Mouse (Mus musculus) neural tube, embryonic 14.5 days (tissue): ENCODE results near the gene Rftn1. TPM values are rescaled to one million over a fixed set of nuclear protein-coding genes. Genes with fewer than 3 reads are reported as not detected.
"Not testable (repeated sequence)": the region's sequence is repeated elsewhere in the genome, so short reads cannot be mapped to it uniquely, and the experiment has no call there.

Experiments used
- ATAC-seq: fragments of 200-750 bp; cut with Nextera tagmentation; 2 replicates; pipeline ENCODE4 v1.8.0; 2017; ENCODE audit warnings: low read depth, mild to moderate bottlenecking, moderate TSS enrichment, moderate library complexity
- H3K27ac ChIP-seq: fragments of 300-500 bp; sonication (generic); 2 replicates; pipeline ENCODE4 v1.5.1; 2014; ENCODE audit warnings: low read depth, mild to moderate bottlenecking, control low read depth, low read length, moderate library complexity, mixed read lengths
- H3K27me3 ChIP-seq: fragments of 300-500 bp; sonication (generic); 2 replicates; pipeline ENCODE4 v1.6.1; 2014; ENCODE audit warnings: low read length; ENCODE audit not compliant: control insufficient read depth, insufficient read depth
- H3K36me3 ChIP-seq: fragments of 300-500 bp; sonication (generic); 2 replicates; pipeline ENCODE4 v1.6.1; 2014; ENCODE audit warnings: low read length, mixed read lengths; ENCODE audit not compliant: control insufficient read depth, insufficient read depth
- H3K4me1 ChIP-seq: fragments of 300-500 bp; sonication (generic); 2 replicates; pipeline ENCODE4 v1.6.1; 2014; ENCODE audit warnings: low read length; ENCODE audit not compliant: control insufficient read depth, insufficient read depth
- H3K4me2 ChIP-seq: fragments of 300-500 bp; sonication (generic); 2 replicates; pipeline ENCODE4 v1.6.1; 2014; ENCODE audit warnings: mild to moderate bottlenecking, low read depth, low read length, control low read depth
- H3K4me3 ChIP-seq: fragments of 300-500 bp; sonication (generic); 2 replicates; pipeline ENCODE4 v1.5.1; 2014; ENCODE audit warnings: low read depth, low read length, control low read depth, mixed read lengths
- H3K9ac ChIP-seq: fragments of 300-500 bp; sonication (generic); replicated peaks from 2 replicates; pipeline ENCODE4 v1.6.1; 2014; ENCODE audit warnings: low read depth, mild to moderate bottlenecking, control low read depth, low read length, mixed read lengths
- H3K9me3 ChIP-seq: fragments of 300-500 bp; sonication (generic); 2 replicates; pipeline ENCODE4 v1.6.1; 2016; ENCODE audit warnings: low read length; ENCODE audit not compliant: control insufficient read depth
- whole genome bisulfite sequencing: fragments of 180-500 bp; shearing (Covaris S2); extraction: QIAGEN DNeasy Blood & Tissue Kit; methylation state at CpG from one replicate; pipeline ENCODE4 v1.1.7; 2014; 5-methylcytosine and 5-hydroxymethylcytosine counted together
- polyA plus RNA-seq: library from polyadenylated mRNA; unstranded; fragments of >200 nt; fragmentation: Nextera tagmentation; extraction: Ambion mirVana; gene quantifications from 2 replicates; pipeline ENCODE4 v1.2.1, GENCODE M21; 2014

Rftn1 gene
- polyA plus RNA-seq, 1 experiment from 2014 or later, result 20.4 TPM

DNA sequence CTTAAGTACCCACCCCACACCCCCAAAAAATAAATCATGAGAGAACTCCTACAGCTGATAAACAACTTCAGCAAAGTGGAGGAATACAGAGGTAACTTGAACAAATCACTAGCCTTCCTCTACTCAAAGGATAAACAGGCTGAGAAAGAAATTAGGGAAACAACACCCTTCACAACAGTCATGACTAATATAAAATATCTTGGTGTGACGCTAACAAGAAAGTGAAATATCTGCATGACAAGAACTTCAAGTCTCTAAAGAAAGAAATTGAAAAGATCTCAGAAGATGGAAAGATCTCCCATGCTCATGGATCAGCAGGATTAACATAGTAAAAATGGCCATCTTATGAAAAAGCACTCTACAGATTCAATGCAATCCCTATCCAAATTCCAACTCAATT is 15.8 kb upstream of the Rftn1 start:
- H3K4me2 ChIP-seq, ATAC-seq, H3K9me3 ChIP-seq, H3K9ac ChIP-seq, H3K4me3 ChIP-seq, H3K36me3 ChIP-seq, H3K27ac ChIP-seq, H3K27me3 ChIP-seq, H3K4me1 ChIP-seq: not testable (repeated sequence)
- WGBS, result 95% methylated on average over 1 of the region's 1 CpGs

DNA sequence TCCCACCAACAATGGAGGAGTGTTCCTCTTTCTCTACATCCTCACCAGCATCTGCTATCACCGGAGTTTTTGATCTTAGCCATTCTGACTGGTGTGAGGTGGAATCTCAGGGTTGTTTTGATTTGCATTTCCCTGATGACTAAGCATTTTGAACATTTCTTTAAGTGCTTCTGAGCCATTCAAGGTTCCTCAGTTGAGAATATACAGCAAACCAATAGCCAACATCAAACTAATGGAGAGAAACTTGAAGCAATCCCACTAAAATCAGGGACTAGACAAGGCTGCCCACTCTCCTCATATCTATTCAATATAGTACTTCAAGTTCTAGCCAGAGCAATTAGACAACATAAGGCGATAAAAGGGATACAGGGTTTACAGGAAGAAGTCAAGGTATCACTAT is 15.4 kb upstream of the Rftn1 start:
- not testable (repeated sequence) for H3K4me3 ChIP-seq, H3K4me1 ChIP-seq, H3K9me3 ChIP-seq, H3K36me3 ChIP-seq, ATAC-seq, H3K27ac ChIP-seq, H3K27me3 ChIP-seq, H3K9ac ChIP-seq, H3K4me2 ChIP-seq
- WGBS, result 90% methylated on average over 2 of the region's 2 CpGs

DNA sequence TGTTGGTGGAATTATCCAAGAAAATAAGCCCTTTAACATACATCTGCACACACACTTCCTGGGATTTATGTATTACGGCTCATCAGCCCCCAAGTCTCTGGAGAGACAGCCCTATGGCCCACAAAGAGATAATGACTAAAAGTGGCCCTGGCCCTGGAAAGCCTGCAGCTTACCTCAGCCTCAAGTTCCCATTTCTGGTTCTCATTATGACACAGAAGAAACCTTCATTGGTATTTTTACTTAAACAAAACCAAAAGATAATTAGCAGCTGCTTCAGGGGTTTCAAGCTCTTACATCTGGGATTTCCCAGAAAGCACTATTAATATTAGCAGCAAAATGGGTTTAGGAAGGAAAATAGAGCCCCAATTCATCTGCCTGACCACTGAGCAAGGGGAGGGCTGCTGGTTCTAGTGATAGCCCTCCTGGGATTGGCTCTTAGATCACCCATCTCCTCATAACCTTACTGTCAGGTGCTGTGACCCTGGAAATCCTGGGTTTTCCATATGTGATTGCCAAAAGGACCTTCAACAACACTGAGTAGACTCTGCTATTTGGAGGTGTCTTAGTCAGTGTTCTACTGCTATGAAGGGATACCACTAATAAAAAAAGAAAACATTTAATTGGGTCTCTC is 14.8 kb upstream of the Rftn1 start:
- H3K9ac ChIP-seq, result no peak overlapping the region
- no peak overlapping the region for H3K4me3 ChIP-seq
- no peaks in the 10 kb centered on the region for H3K4me1 ChIP-seq
- no peaks in the 10 kb centered on the region for H3K27me3 ChIP-seq
- no peak overlapping the region for H3K27ac ChIP-seq
- no peak for ATAC-seq
- WGBS, result 89% methylated on average over 1 of the region's 1 CpGs
- H3K36me3 ChIP-seq, result no peaks in the 10 kb centered on the region
- H3K4me2 ChIP-seq, result no peak overlapping the region
- H3K9me3 ChIP-seq, result no peaks in the 10 kb centered on the region

DNA sequence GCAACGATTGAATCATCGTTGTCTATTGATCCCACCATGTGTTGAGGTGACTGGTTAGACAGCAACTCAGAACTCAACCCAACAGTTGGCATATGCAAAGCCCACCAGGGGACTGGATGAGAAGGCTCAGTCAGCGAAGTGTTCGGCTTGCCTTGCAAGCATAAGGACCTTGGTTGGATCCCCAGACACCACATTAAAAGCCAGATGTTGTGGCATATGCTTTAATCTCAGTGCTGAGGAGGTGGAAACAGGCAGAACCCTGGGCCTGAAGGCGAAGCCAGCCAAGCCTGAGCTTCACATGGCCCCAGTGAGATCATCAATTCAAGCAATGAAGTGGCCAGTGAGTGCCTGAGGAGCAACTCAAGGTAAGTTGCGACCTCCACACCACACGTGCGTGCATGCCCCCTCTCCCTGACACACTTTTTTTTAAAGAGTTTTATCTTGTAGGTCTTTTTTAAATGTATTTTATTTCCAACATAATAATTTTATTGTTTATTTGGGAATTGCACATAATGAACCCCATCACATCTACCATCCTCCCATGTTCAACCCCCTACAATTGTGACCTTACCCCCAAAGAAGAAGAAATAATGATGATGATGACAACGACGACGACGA is 11.5 kb upstream of the Rftn1 start:
- no peak overlapping the region for H3K27ac ChIP-seq
- no peaks in the 10 kb centered on the region for H3K36me3 ChIP-seq
- no peak for ATAC-seq
- no peaks in the 10 kb centered on the region for H3K27me3 ChIP-seq
- H3K9ac ChIP-seq, result no peak overlapping the region
- H3K4me2 ChIP-seq, result no peak overlapping the region
- H3K4me3 ChIP-seq, result no peak overlapping the region
- 87% methylated on average over 12 of the region's 12 CpGs for WGBS
- H3K4me1 ChIP-seq, result no peaks in the 10 kb centered on the region
- no peaks in the 10 kb centered on the region for H3K9me3 ChIP-seq

GRCm38 (mm10) chr17:50199075-50199850 is 8.8 kb upstream of the Rftn1 start:
- Histone ChIP-seq H3K9me3 (no peaks in the 10 kb centered on the region), H3K4me1 (no peaks in the 10 kb centered on the region), H3K4me2 (no peak overlapping the region), H3K27ac (no peak overlapping the region), H3K4me3 (no peak overlapping the region), H3K27me3 (no peaks in the 10 kb centered on the region), H3K9ac (no peak overlapping the region), H3K36me3 (no peaks in the 10 kb centered on the region)
- ATAC-seq, result no peak
- WGBS, result 83% methylated on average over 8 of the region's 8 CpGs

GRCm38 (mm10) chr17:50197572-50197971 is 7.1 kb upstream of the Rftn1 start:
- H3K4me1 ChIP-seq, result 0 out of 2 replicates have a peak, but pooled peaks cover 1% of the 10 kb centered on the region
- no peak overlapping the region for H3K4me2 ChIP-seq
- no peaks in the 10 kb centered on the region for H3K9me3 ChIP-seq
- no peak overlapping the region for H3K4me3 ChIP-seq
- no peak for ATAC-seq
- H3K27me3 ChIP-seq, result no peaks in the 10 kb centered on the region
- no peaks in the 10 kb centered on the region for H3K36me3 ChIP-seq
- no peak overlapping the region for H3K9ac ChIP-seq
- H3K27ac ChIP-seq, result no peak overlapping the region
- 87% methylated on average over 4 of the region's 4 CpGs for WGBS

GRCm38 (mm10) chr17:50196005-50196672 is 5.7 kb upstream of the Rftn1 start:
- H3K36me3 ChIP-seq, result no peaks in the 10 kb centered on the region
- 34% methylated on average over 10 of the region's 10 CpGs for WGBS
- no peaks in the 10 kb centered on the region for H3K27me3 ChIP-seq
- 0 out of 2 replicates have a peak, but pooled peaks cover 5% of the 10 kb centered on the region for H3K4me1 ChIP-seq
- no peak overlapping the region for H3K4me2 ChIP-seq
- no peaks in the 10 kb centered on the region for H3K9me3 ChIP-seq
- no peak overlapping the region for H3K4me3 ChIP-seq
- no peak overlapping the region for H3K27ac ChIP-seq
- no peak overlapping the region for H3K9ac ChIP-seq
- no peak for ATAC-seq

DNA sequence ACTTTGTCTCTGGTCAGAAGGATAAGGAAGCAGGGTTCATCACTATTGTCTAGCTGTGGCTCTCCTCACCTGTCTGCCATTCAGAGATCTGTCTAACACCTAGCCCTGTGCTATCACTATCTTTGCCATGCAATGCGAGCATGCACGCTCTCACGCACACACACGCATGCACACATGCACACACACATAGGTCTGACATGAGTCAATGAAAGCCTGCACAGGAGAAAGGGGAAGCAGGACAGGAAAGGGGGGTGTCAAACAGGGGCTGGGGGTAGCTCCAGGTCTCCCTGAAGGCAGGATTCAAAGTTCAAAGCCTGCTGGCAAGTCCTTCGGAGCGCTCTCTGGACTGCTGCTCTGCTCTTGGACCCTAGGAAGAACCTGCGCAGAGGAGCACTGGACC is 4.9 kb upstream of the Rftn1 start:
- Histone ChIP-seq H3K4me1 (0 out of 2 replicates have a peak, but pooled peaks cover 5% of the 10 kb centered on the region), H3K27me3 (peaks cover 6% of the 10 kb centered on the region), H3K4me3 (no peak overlapping the region), H3K9me3 (no peaks in the 10 kb centered on the region), H3K4me2 (no peak overlapping the region), H3K36me3 (no peaks in the 10 kb centered on the region), H3K27ac (no peak overlapping the region), H3K9ac (no peak overlapping the region)
- 97% methylated on average over 7 of the region's 7 CpGs for WGBS
- ATAC-seq, result no peak

DNA sequence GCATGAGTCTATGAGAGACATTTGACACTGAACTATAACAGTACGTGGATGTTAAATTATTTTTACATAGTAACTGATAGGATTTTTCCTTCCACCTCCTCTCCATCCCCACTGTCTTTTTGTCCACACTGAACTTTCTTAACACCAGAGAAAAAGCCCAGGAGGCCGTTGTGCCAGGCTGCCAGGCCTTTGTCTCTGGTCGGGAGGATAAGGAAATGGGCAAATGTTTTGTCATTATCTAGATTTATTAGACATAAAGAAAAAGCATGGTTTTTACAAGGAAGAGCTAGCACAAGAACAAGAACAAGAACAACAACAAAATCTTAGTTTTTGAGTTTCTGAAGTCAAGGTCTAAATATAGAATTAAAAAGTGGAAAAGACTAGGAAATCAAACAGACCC is 4.1 kb upstream of the Rftn1 start:
- Histone ChIP-seq H3K27me3 (peaks cover 13% of the 10 kb centered on the region), H3K4me3 (no peak overlapping the region), H3K9me3 (no peaks in the 10 kb centered on the region), H3K27ac (no peak overlapping the region), H3K4me2 (no peak overlapping the region), H3K4me1 (peaks cover 10% of the 10 kb centered on the region), H3K9ac (no peak overlapping the region), H3K36me3 (no peaks in the 10 kb centered on the region)
- no peak for ATAC-seq
- WGBS, result 56% methylated on average over 3 of the region's 3 CpGs
